Mouse (Mus musculus): Measurements from ENCODE around the gene Apmap.

DNA sequence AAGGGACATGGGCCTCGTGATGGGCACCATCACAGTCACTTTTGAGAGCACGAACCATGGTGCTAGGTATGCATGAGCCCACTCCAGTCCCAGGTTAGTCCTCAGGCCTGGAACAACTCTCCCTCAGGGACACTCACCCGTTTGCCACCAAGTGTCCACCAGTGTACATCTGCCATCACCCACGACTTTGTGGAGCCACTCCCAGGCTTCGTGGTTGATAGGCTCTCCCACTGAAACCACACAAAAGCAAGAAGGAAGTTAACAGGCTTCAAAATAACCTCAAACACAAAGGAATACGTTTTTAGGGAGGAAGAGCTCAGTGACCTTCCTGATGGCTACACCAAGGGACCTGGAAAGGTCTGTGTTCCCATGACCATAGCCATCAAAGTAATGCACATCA lies 18.8 kb upstream of the Apmap start:
- TF ChIP-seq CTCF (IDR thresholded peaks at IDR 0.05; ENCODE audit: extremely low read depth, insufficient read depth, low read length) (no peak), POLR2A (IDR thresholded peaks at IDR 0.05; ENCODE audit: extremely low read depth, insufficient read depth, low read length) (no peak)
